Mouse (Mus musculus): Measurements from ENCODE around the gene Wdr73. TPM values are rescaled to one million over a fixed set of nuclear protein-coding genes. Genes with fewer than 3 reads are reported as not detected.
"Not testable (repeated sequence)": the region's sequence is repeated elsewhere in the genome, so short reads cannot be mapped to it uniquely, and the experiment has no call there.

Wdr73 gene
- 38.5 and 40.3 TPM in 2 replicates for polyA plus RNA-seq (2015; fragmentation: Nextera tagmentation; extraction: Ambion mirVana)

- Histone ChIP-seq H3K9ac (peak within 1 kb of the TSS; percentile 64), H3K27ac (peak within 1 kb of the TSS; percentile 81), H3K9me3 (no peaks in the 10 kb centered on the region), H3K27me3 (replicated peaks) (no peaks in the 10 kb centered on the region), H3K4me2 (peak within 1 kb of the TSS; percentile 81), H3K36me3 (replicated peaks) (peaks cover 15% of the 10 kb centered on the region; the same call in 1 of the 2 replicates), H3K4me3 (peak within 1 kb of the TSS; percentile 64), H3K4me1 (peaks cover 32% of the 10 kb centered on the region)
- under 1% methylated on average over 36 of the region's 36 CpGs for WGBS
- ATAC-seq (replicated peaks): peak; percentile 96
These were observed at the start of gene Wdr73 for GRCm38 (mm10) chr7:80900944-80901501. Wdr73 (minus strand) TSS chr7:80901269.

GRCm38 (mm10) chr7:80947445-80948350, 46.6 kb upstream of the Wdr73 start, which contains the start of gene Sec11a:
Sec11a (minus strand) TSS chr7:80947780.
- WGBS: 2% methylated on average over 44 of the region's 44 CpGs
- H3K9me3 ChIP-seq: no peaks in the 10 kb centered on the region

GRCm38 (mm10) chr7:80939808-80940207, 38.7 kb upstream of the Wdr73 start:
- no peak overlapping the region for H3K27ac ChIP-seq
- no peaks in the 10 kb centered on the region for H3K4me1 ChIP-seq
- no peak overlapping the region for H3K4me3 ChIP-seq
- H3K36me3 ChIP-seq (replicated peaks): no peaks in the 10 kb centered on the region; the same call in 1 of the 2 replicates
- H3K27me3 ChIP-seq (replicated peaks): no peaks in the 10 kb centered on the region
- WGBS: 92% methylated on average over 4 of the region's 4 CpGs
- no peak overlapping the region for H3K4me2 ChIP-seq
- H3K9me3 ChIP-seq: no peaks in the 10 kb centered on the region
- no peak overlapping the region for H3K9ac ChIP-seq
- ATAC-seq (replicated peaks): no peak

More at GRCm38 (mm10) chr7:80947445-80948350, 46.6 kb upstream of the Wdr73 start, which contains the start of gene Sec11a:
- Histone ChIP-seq H3K9ac (peak within 1 kb of the TSS; percentile 85), H3K4me3 (peak within 1 kb of the TSS; percentile 86), H3K4me2 (peak within 1 kb of the TSS; percentile 89), H3K27ac (peak within 1 kb of the TSS; percentile 97), H3K4me1 (peaks cover 28% of the 10 kb centered on the region), H3K27me3 (replicated peaks) (no peaks in the 10 kb centered on the region), H3K36me3 (replicated peaks) (no peaks in the 10 kb centered on the region)
- peak; percentile 100 for ATAC-seq (replicated peaks)

- H3K27me3 ChIP-seq (replicated peaks); H3K9ac ChIP-seq; H3K9me3 ChIP-seq; H3K4me3 ChIP-seq; H3K36me3 ChIP-seq (replicated peaks); H3K27ac ChIP-seq; H3K4me1 ChIP-seq; H3K4me2 ChIP-seq; ATAC-seq (replicated peaks): not testable (repeated sequence)
These were observed 36.2 kb upstream of the Wdr73 start for GRCm38 (mm10) chr7:80937304-80937666.

GRCm38 (mm10) chr7:80936617-80937303, 35.7 kb upstream of the Wdr73 start:
- 86% methylated on average over 7 of the region's 7 CpGs for WGBS
- H3K27me3 ChIP-seq (replicated peaks); H3K9ac ChIP-seq; H3K9me3 ChIP-seq; H3K4me1 ChIP-seq; H3K4me2 ChIP-seq; H3K4me3 ChIP-seq; H3K27ac ChIP-seq; ATAC-seq (replicated peaks); H3K36me3 ChIP-seq (replicated peaks): not testable (repeated sequence)

- no peak for ATAC-seq (replicated peaks)
- no peak overlapping the region for H3K9ac ChIP-seq
- H3K27ac ChIP-seq: no peak overlapping the region
- H3K36me3 ChIP-seq (replicated peaks): peaks cover 12% of the 10 kb centered on the region; the same call in 1 of the 2 replicates
- H3K9me3 ChIP-seq: no peaks in the 10 kb centered on the region
- no peaks in the 10 kb centered on the region for H3K4me1 ChIP-seq
- H3K4me3 ChIP-seq: no peak overlapping the region
- H3K27me3 ChIP-seq (replicated peaks): no peaks in the 10 kb centered on the region
- no peak overlapping the region for H3K4me2 ChIP-seq
- 88% methylated on average over 1 of the region's 1 CpGs for WGBS
These were observed 34.8 kb upstream of the Wdr73 start for GRCm38 (mm10) chr7:80935834-80936233.

GRCm38 (mm10) chr7:80932777-80933176, 31.7 kb upstream of the Wdr73 start:
- ATAC-seq (replicated peaks): no peak
- H3K9ac ChIP-seq: no peak overlapping the region
- H3K4me1 ChIP-seq: no peaks in the 10 kb centered on the region
- H3K27ac ChIP-seq: no peak overlapping the region
- no peak overlapping the region for H3K4me2 ChIP-seq
- H3K9me3 ChIP-seq: no peaks in the 10 kb centered on the region
- H3K4me3 ChIP-seq: no peak overlapping the region
- H3K36me3 ChIP-seq (replicated peaks): peaks cover 12% of the 10 kb centered on the region; the same call in 1 of the 2 replicates
- no peaks in the 10 kb centered on the region for H3K27me3 ChIP-seq (replicated peaks)
- WGBS: 81% methylated on average over 1 of the region's 1 CpGs

- Histone ChIP-seq H3K27me3 (replicated peaks) (no peaks in the 10 kb centered on the region), H3K9me3 (no peaks in the 10 kb centered on the region), H3K4me2 (no peak overlapping the region), H3K27ac (no peak overlapping the region), H3K4me1 (no peaks in the 10 kb centered on the region), H3K4me3 (no peak overlapping the region), H3K9ac (no peak overlapping the region), H3K36me3 (replicated peaks) (peaks cover 16% of the 10 kb centered on the region)
- ATAC-seq (replicated peaks): no peak
- 95% methylated on average over 8 of the region's 8 CpGs for WGBS
These were observed 30.6 kb upstream of the Wdr73 start for GRCm38 (mm10) chr7:80931618-80932207.

GRCm38 (mm10) chr7:80923165-80923564, 22.1 kb upstream of the Wdr73 start:
- H3K4me2 ChIP-seq: no peak overlapping the region
- peaks cover 37% of the 10 kb centered on the region for H3K36me3 ChIP-seq (replicated peaks)
- no peaks in the 10 kb centered on the region for H3K9me3 ChIP-seq
- no peaks in the 10 kb centered on the region for H3K27me3 ChIP-seq (replicated peaks)
- no peak for ATAC-seq (replicated peaks)
- WGBS: 88% methylated on average over 2 of the region's 2 CpGs
- no peaks in the 10 kb centered on the region for H3K4me1 ChIP-seq
- no peak overlapping the region for H3K9ac ChIP-seq
- H3K4me3 ChIP-seq: no peak overlapping the region
- no peak overlapping the region for H3K27ac ChIP-seq

- Histone ChIP-seq H3K4me3 (no peak overlapping the region), H3K27ac (no peak overlapping the region), H3K4me1 (no peaks in the 10 kb centered on the region), H3K9me3 (no peaks in the 10 kb centered on the region), H3K9ac (no peak overlapping the region), H3K36me3 (replicated peaks) (peaks cover 45% of the 10 kb centered on the region), H3K27me3 (replicated peaks) (no peaks in the 10 kb centered on the region), H3K4me2 (no peak overlapping the region)
- no peak for ATAC-seq (replicated peaks)
- 91% methylated on average over 5 of the region's 5 CpGs for whole genome bisulfite sequencing
These were observed 18.6 kb upstream of the Wdr73 start for GRCm38 (mm10) chr7:80919647-80920008.

- Histone ChIP-seq H3K4me2 (no peak overlapping the region), H3K36me3 (replicated peaks) (peaks cover 46% of the 10 kb centered on the region), H3K4me3 (no peak overlapping the region), H3K9ac (no peak overlapping the region), H3K4me1 (no peaks in the 10 kb centered on the region), H3K27me3 (replicated peaks) (no peaks in the 10 kb centered on the region), H3K9me3 (no peaks in the 10 kb centered on the region), H3K27ac (no peak overlapping the region)
- no peak for ATAC-seq (replicated peaks)
- 85% methylated on average over 8 of the region's 8 CpGs for WGBS
These were observed 18.0 kb upstream of the Wdr73 start for GRCm38 (mm10) chr7:80918982-80919646.

Measured in midbrain, embryonic 15.5 days (tissue).